Mouse (Mus musculus) myocyte (in vitro differentiated cells): Measurements from ENCODE around the gene Klk1b3. TPM values are rescaled to one million over a fixed set of nuclear protein-coding genes. Genes with fewer than 3 reads are reported as not detected.

Experiments
- H3K27me3 ChIP-seq: one replicate; pipeline ENCODE4 v1.6.1; 2011; ENCODE audit not compliant: control insufficient read depth, insufficient read depth, insufficient read length
- H3K36me3 ChIP-seq: one replicate; pipeline ENCODE4 v1.6.1; 2011; ENCODE audit not compliant: control insufficient read depth, insufficient read depth
- H3K4me2 ChIP-seq: one replicate; pipeline ENCODE4 v1.6.1; 2011; ENCODE audit warnings: low read depth, control low read depth
- H3K4me3 ChIP-seq: one replicate; pipeline ENCODE4 v1.5.1; 2011; ENCODE audit warnings: mild to moderate bottlenecking, control low read depth, moderate library complexity
- H3K79me2 ChIP-seq: one replicate; pipeline ENCODE4 v1.6.1; 2011; ENCODE audit not compliant: control insufficient read depth, insufficient read depth
- H3ac ChIP-seq: one replicate; pipeline ENCODE4 v1.6.1; 2011; ENCODE audit not compliant: control insufficient read depth, insufficient read length
- CEBPB ChIP-seq: IDR thresholded peaks from 2 replicates; pipeline ENCODE4 v1.6.1; 2011; ENCODE audit warnings: mild to moderate bottlenecking, moderate library complexity; ENCODE audit not compliant: poor library complexity, insufficient read depth, severe bottlenecking
- E2F4 ChIP-seq: IDR thresholded peaks from one replicate; pipeline ENCODE4 v1.6.1; 2011; ENCODE audit warnings: mild to moderate bottlenecking, control low read depth, moderate library complexity; ENCODE audit not compliant: insufficient read depth
- MAX ChIP-seq: IDR thresholded peaks from one replicate; pipeline ENCODE4 v1.6.1; 2011; ENCODE audit warnings: low read depth, mild to moderate bottlenecking, control low read depth
- MYOD1 ChIP-seq, 3 experiments: IDR thresholded peaks; one replicate each; pipeline ENCODE4 v1.6.1; 2011; ENCODE audit warnings: control low read depth in 2 of 3, low read depth in 2 of 3, mild to moderate bottlenecking in 2 of 3, moderate library complexity in 1 of 3; ENCODE audit not compliant: insufficient read length in 2 of 3, control insufficient read depth in 1 of 3
- MYOG ChIP-seq, 3 experiments: IDR thresholded peaks; one replicate each; pipeline ENCODE4 v1.6.1; 2011; ENCODE audit warnings: control low read depth in 2 of 3, low read depth in 2 of 3, mild to moderate bottlenecking in 2 of 3; ENCODE audit not compliant: insufficient read length in 2 of 3, control insufficient read depth in 1 of 3, insufficient read depth in 1 of 3
- POLR2A ChIP-seq: IDR thresholded peaks from one replicate; pipeline ENCODE4 v1.6.1; 2011; ENCODE audit warnings: low read depth, mild to moderate bottlenecking, control low read depth, moderate library complexity; ENCODE audit not compliant: insufficient read length
- POLR2AphosphoS2 ChIP-seq: IDR thresholded peaks from one replicate; pipeline ENCODE4 v1.6.1; 2011; ENCODE audit warnings: low read depth, control low read depth; ENCODE audit not compliant: insufficient read length
- REST ChIP-seq: IDR thresholded peaks from one replicate; pipeline ENCODE4 v1.6.1; 2011; ENCODE audit warnings: mild to moderate bottlenecking, control low read depth, moderate library complexity; ENCODE audit not compliant: insufficient read depth, insufficient read length
- SRF ChIP-seq: IDR thresholded peaks from one replicate; pipeline ENCODE4 v1.6.1; 2011; ENCODE audit warnings: low read depth; ENCODE audit not compliant: control insufficient read depth, insufficient read length
- TCF12 ChIP-seq: IDR thresholded peaks from one replicate; pipeline ENCODE4 v1.6.1; 2011; ENCODE audit warnings: mild to moderate bottlenecking, control low read depth; ENCODE audit not compliant: poor library complexity, insufficient read depth, severe bottlenecking
- TCF3 ChIP-seq: IDR thresholded peaks from one replicate; pipeline ENCODE4 v1.6.1; 2011; ENCODE audit warnings: low read depth, control low read depth; ENCODE audit not compliant: insufficient read length
- USF1 ChIP-seq: IDR thresholded peaks from one replicate; pipeline ENCODE4 v1.6.1; 2011; ENCODE audit warnings: low read depth, mild to moderate bottlenecking, control low read depth, moderate library complexity
- polyA plus RNA-seq: library from polyadenylated mRNA; unstranded; fragments of >200 nt; fragmentation: generic; extraction: Trizol; gene quantifications from one replicate; pipeline ENCODE4 v1.2.1, GENCODE M21; 2012; ENCODE audit warnings: missing spikeins

Klk1b3 gene
- polyA plus RNA-seq, 1 experiment, result not detected

DNA sequence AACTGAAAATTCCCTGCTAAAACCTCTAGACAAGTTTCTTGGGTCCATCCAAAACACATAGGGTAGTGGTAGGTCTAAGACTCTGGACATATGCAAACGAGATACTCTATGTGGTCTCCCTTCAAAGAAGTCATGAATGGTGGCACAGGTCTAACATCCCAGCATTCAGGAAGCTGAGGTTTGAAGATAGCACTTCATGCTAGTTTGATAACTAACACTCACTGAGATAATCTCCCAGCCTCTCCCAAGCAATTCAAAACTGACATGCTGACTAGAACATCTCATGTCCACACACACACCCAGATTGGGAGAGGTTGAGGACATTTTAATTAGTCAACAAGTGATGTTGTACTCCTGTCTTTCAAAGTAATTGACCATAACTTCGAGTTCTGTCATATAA, 41.9 kb downstream of the Klk1b3 start:
- Histone ChIP-seq H3ac (no peak overlapping the region), H3K27me3 (peaks cover 25% of the 10 kb centered on the region), H3K36me3 (no peaks in the 10 kb centered on the region), H3K4me3 (no peak overlapping the region), H3K79me2 (no peaks in the 10 kb centered on the region), H3K4me2 (no peak overlapping the region)
- TF ChIP-seq TCF3, result no peak
- TF ChIP-seq REST, result no peak
- no peak for TF ChIP-seq POLR2A
- no peak for TF ChIP-seq POLR2AphosphoS2
- no peak for TF ChIP-seq USF1
- TF ChIP-seq CEBPB, result no peak
- no peak for TF ChIP-seq SRF
- no peak for TF ChIP-seq MYOD1 (IDR thresholded peaks at IDR 0.05; ENCODE audit: control insufficient read depth in 1 of 3, insufficient read length in 2 of 3, low read depth in 2 of 3)
- no peak for TF ChIP-seq MYOG (IDR thresholded peaks at IDR 0.05; ENCODE audit: control insufficient read depth in 1 of 3, insufficient read depth in 1 of 3, insufficient read length in 2 of 3, low read depth in 2 of 3)
- no peak for TF ChIP-seq E2F4
- no peak for TF ChIP-seq TCF12
- TF ChIP-seq MAX, result no peak

DNA sequence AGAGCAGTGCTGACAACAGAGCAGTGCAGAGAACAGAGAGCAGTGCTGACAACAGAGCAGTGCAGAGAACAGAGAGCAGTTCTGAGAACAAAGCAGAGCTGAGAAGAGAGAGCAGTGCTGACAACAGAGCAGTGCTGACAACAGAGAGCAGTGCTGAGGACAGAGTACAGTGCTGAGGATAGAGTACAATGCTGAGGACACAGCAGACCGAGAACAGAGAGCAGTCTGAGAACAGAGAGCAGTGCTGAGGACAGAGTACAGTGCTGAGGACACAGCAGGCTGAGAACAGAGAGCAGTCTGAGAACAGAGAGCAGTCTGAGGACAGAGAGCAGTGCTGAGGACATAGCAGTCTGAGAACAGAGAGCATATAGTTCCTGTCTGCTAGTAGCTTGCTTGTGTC, 42.7 kb downstream of the Klk1b3 start:
- Histone ChIP-seq H3K4me3 (no peak overlapping the region), H3K4me2 (no peak overlapping the region), H3ac (no peak overlapping the region), H3K27me3 (peaks cover 21% of the 10 kb centered on the region), H3K79me2 (peaks cover 1% of the 10 kb centered on the region), H3K36me3 (no peaks in the 10 kb centered on the region)
- TF ChIP-seq TCF3, result no peak
- TF ChIP-seq MYOG (IDR thresholded peaks at IDR 0.05; ENCODE audit: control insufficient read depth in 1 of 3, insufficient read depth in 1 of 3, insufficient read length in 2 of 3, low read depth in 2 of 3), result no peak
- no peak for TF ChIP-seq E2F4
- TF ChIP-seq CEBPB, result no peak
- no peak for TF ChIP-seq MYOD1 (IDR thresholded peaks at IDR 0.05; ENCODE audit: control insufficient read depth in 1 of 3, insufficient read length in 2 of 3, low read depth in 2 of 3)
- no peak for TF ChIP-seq POLR2AphosphoS2
- no peak for TF ChIP-seq SRF
- no peak for TF ChIP-seq MAX
- no peak for TF ChIP-seq REST
- no peak for TF ChIP-seq USF1
- no peak for TF ChIP-seq TCF12
- no peak for TF ChIP-seq POLR2A

DNA sequence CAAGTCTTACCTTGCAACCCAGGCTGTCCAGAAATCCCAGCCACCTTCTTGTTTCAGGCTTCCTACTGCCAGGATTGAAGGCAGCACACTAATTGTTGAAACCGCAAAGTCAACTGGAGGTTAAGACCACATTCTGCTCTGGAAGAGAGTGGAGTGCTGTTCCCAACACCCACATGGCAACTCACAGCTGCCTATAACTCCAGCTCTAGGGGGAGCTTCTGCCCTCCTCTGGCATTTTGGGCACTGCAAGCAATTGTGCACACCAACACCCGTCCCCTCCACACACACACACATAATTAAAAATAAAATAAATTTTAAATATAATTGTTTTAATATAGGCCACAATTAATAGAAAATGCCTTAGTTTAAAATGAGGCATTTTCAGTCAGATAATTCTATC, 43.2 kb downstream of the Klk1b3 start:
- Histone ChIP-seq H3K79me2 (peaks cover 4% of the 10 kb centered on the region), H3K36me3 (no peaks in the 10 kb centered on the region), H3K27me3 (peaks cover 16% of the 10 kb centered on the region), H3K4me3 (no peak overlapping the region), H3ac (no peak overlapping the region), H3K4me2 (no peak overlapping the region)
- TF ChIP-seq REST, result no peak
- TF ChIP-seq TCF3, result no peak
- TF ChIP-seq MYOD1 (IDR thresholded peaks at IDR 0.05; ENCODE audit: control insufficient read depth in 1 of 3, insufficient read length in 2 of 3, low read depth in 2 of 3), result no peak
- TF ChIP-seq POLR2AphosphoS2, result no peak
- TF ChIP-seq MYOG (IDR thresholded peaks at IDR 0.05; ENCODE audit: control insufficient read depth in 1 of 3, insufficient read depth in 1 of 3, insufficient read length in 2 of 3, low read depth in 2 of 3), result no peak
- no peak for TF ChIP-seq USF1
- no peak for TF ChIP-seq MAX
- TF ChIP-seq CEBPB, result no peak
- TF ChIP-seq SRF, result no peak
- no peak for TF ChIP-seq E2F4

DNA sequence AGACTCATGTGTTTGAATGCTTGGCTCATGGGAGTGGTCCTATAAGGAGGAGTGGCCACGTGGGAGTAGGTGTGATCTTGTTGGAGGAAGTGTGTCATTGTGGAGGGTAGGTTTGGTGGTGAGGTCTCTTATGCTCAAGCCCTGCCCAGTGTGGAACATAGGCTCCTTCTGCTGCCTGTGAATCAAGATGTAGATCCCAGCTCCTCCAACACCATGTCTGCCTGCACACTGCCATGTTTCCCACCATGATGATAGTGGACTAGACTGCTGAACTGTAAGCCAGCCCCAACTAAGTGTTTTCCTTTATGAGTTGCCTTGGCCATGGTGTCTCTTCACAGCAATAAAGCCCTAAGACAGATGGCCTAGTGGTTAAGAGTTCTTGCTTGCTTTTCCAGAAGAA, 46.1 kb downstream of the Klk1b3 start:
- TF ChIP-seq POLR2A (no peak), MAX (no peak), SRF (no peak), POLR2AphosphoS2 (no peak), USF1 (no peak), TCF3 (no peak), MYOG (IDR thresholded peaks at IDR 0.05; ENCODE audit: control insufficient read depth in 1 of 3, insufficient read depth in 1 of 3, insufficient read length in 2 of 3, low read depth in 2 of 3) (no peak), REST (no peak), E2F4 (no peak), TCF12 (no peak), CEBPB (no peak), MYOD1 (IDR thresholded peaks at IDR 0.05; ENCODE audit: control insufficient read depth in 1 of 3, insufficient read length in 2 of 3, low read depth in 2 of 3) (no peak)
- Histone ChIP-seq H3K79me2 (peaks cover 29% of the 10 kb centered on the region), H3K4me2 (no peak overlapping the region), H3K27me3 (peaks cover 7% of the 10 kb centered on the region), H3ac (no peak overlapping the region), H3K36me3 (peaks cover 6% of the 10 kb centered on the region), H3K4me3 (no peak overlapping the region)
